Mouse (Mus musculus): ENCODE measurements at regions not wholly inside any gene's neighbourhood (a gene's known extent, or its start where the extent isn't known, plus 50 kb on each side); places are given as distances from the start of the nearest gene placed in this dataset.

GRCm38 (mm10) chr13:110450526-110450925 lies 55.7 kb downstream of the Plk2 start:
- 70% methylated on average over 1 of the region's 1 CpGs for WGBS

DNA sequence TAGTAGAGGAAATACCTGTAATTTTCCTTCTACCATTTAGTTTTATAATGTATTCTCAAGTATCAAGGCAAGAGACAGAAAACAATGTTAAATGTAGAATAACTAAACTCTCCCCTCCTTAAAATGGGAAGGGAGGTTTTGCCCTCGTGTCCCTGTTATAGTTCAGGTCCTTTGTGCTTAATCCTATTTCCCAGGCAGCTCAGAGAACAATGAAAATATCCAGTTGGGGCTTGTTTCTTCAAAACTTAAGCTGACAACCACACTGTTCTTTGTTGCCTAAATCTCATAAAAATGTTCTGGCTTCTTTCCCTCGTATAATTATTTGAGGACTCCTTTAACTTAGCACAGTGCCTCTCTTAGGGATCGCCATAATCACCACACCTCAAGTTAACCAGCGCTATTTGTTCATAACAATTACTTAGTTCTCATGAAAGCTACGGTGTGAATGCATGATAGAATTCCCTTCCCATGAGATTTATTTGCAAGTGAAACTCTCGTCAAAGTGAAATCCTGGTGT lies 57.2 kb downstream of the Plk2 start:
- H3K4me3 ChIP-seq, result no peak overlapping the region
- H3K4me1 ChIP-seq, result no peaks in the 10 kb centered on the region; the same call in 1 of the 2 replicates
- no peak for DNase-seq (ENCODE audit: low spot score)
- 66% methylated on average over 6 of the region's 6 CpGs for WGBS
- H3K9me3 ChIP-seq, result no peaks in the 10 kb centered on the region
- no peaks in the 10 kb centered on the region for H3K27me3 ChIP-seq (replicated peaks; ENCODE audit: low read depth, poor library complexity, severe bottlenecking)
- H3K27ac ChIP-seq (replicated peaks), result no peak overlapping the region
- H3K36me3 ChIP-seq (replicated peaks), result no peaks in the 10 kb centered on the region

More at GRCm38 (mm10) chr13:110450526-110450925, 55.7 kb downstream of the Plk2 start:
- Histone ChIP-seq H3K27ac (replicated peaks) (no peak overlapping the region), H3K4me1 (peaks cover 6% of the 10 kb centered on the region), H3K36me3 (replicated peaks) (no peaks in the 10 kb centered on the region), H3K27me3 (replicated peaks; ENCODE audit: low read depth, poor library complexity, severe bottlenecking) (no peaks in the 10 kb centered on the region), H3K9me3 (no peaks in the 10 kb centered on the region), H3K4me3 (no peak overlapping the region)
- no peak for DNase-seq (ENCODE audit: low spot score)

- Histone ChIP-seq H3K36me3 (replicated peaks) (no peaks in the 10 kb centered on the region), H3K9me3 (no peaks in the 10 kb centered on the region), H3K4me1 (no peaks in the 10 kb centered on the region; the same call in 1 of the 2 replicates), H3K27me3 (replicated peaks; ENCODE audit: low read depth, poor library complexity, severe bottlenecking) (no peaks in the 10 kb centered on the region), H3K4me3 (no peak overlapping the region), H3K27ac (replicated peaks) (no peak overlapping the region)
- DNase-seq (ENCODE audit: low spot score), result no peak
- WGBS, result 79% methylated on average over 4 of the region's 4 CpGs
These were observed 60.2 kb downstream of the Plk2 start for GRCm38 (mm10) chr13:110455085-110455484.

DNA sequence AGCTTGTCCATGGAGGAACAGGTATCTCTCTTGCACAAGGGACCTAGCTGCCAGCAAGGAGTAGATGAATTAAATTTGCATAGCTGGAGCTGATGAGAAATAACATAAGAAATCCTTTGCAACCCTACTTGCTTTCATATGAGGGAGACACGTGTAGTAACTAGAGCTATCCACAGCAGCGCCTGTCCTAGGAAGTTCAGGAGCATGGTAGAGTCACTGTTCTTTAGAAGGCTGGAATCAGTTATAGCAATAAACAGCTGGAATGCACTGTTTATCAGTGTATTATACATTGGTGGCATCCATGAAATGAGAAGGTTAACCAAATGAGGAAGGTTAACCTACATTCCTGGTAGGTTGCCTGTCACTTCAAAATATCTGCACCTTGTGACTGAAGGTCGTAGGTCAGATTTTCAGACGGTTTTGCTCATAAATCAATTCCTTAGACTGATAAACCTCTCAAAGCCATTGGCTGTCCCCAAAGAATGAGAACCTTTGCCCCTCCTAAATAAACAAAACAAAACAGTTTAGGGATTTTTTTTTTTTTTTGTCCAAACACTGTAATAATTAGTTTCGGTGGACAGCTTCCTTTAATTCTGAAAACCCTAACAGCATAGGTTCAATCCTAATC lies 60.8 kb downstream of the Plk2 start:
- Histone ChIP-seq H3K4me3 (no peak overlapping the region), H3K27ac (replicated peaks) (no peak overlapping the region), H3K9me3 (no peaks in the 10 kb centered on the region), H3K36me3 (replicated peaks) (no peaks in the 10 kb centered on the region), H3K4me1 (no peaks in the 10 kb centered on the region; the same call in 1 of the 2 replicates), H3K27me3 (replicated peaks; ENCODE audit: low read depth, poor library complexity, severe bottlenecking) (no peaks in the 10 kb centered on the region)
- no peak for DNase-seq (ENCODE audit: low spot score)
- WGBS, result 76% methylated on average over 5 of the region's 5 CpGs

DNA sequence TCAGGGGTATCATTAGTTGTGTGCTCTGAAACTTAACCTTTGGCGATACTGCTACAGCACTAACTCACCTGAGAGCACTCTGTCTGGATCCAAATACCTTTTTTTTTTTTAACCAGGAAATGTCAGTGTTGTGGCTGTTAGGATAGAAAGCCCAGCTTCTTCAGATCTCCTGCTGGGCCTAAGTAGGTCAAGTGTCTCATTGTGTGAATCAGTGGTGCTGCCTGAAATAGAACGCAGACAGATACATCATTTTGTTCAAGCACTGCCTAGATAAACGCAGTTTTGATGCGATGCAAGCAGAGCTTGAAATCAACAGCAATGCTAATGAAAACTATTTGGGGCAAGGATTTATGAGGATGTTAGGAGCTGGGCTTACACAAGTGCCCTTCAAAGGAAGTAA lies 63.9 kb downstream of the Plk2 start:
- 87% methylated on average over 4 of the region's 4 CpGs for WGBS
- no peaks in the 10 kb centered on the region for H3K9me3 ChIP-seq
- no peaks in the 10 kb centered on the region; the same call in 1 of the 2 replicates for H3K4me1 ChIP-seq

DNA sequence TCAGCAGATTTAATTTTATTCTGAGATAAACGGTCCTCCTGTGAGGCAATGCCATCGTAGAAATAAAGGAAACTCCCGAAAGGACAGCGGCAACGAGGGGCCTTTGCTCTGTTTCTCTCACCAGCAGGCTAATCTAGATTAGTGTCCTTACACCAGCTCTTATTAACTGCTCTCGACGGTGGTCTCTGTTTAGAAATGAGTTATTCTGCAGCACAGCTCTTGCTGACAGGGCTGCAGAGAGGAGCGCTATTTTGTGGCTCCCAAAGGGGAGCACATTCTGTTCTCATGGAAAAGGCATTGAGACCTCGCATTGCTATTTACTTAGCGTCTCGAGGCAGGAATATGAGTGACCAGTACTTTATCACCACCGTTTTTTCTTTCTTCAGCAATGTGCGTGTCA lies 66.7 kb downstream of the Plk2 start:
- DNase-seq (ENCODE audit: low spot score), result no peak
- Histone ChIP-seq H3K4me3 (no peak overlapping the region), H3K36me3 (replicated peaks) (no peaks in the 10 kb centered on the region), H3K27ac (replicated peaks) (no peak overlapping the region), H3K27me3 (replicated peaks; ENCODE audit: low read depth, poor library complexity, severe bottlenecking) (no peaks in the 10 kb centered on the region), H3K4me1 (no peaks in the 10 kb centered on the region), H3K9me3 (no peaks in the 10 kb centered on the region)
- 88% methylated on average over 13 of the region's 13 CpGs for WGBS

More for the DNA sequence above, 63.9 kb downstream of the Plk2 start:
- Histone ChIP-seq H3K27me3 (replicated peaks; ENCODE audit: low read depth, poor library complexity, severe bottlenecking) (no peaks in the 10 kb centered on the region), H3K27ac (replicated peaks) (no peak overlapping the region), H3K4me3 (no peak overlapping the region), H3K36me3 (replicated peaks) (no peaks in the 10 kb centered on the region)
- no peak for DNase-seq (ENCODE audit: low spot score)

- H3K4me3 ChIP-seq, result no peak overlapping the region
- H3K27ac ChIP-seq (replicated peaks), result no peak overlapping the region; the same call in 1 of the 2 replicates
- DNase-seq (ENCODE audit: low spot score), result no peak
- H3K36me3 ChIP-seq (replicated peaks), result no peaks in the 10 kb centered on the region
- no peaks in the 10 kb centered on the region for H3K27me3 ChIP-seq (replicated peaks; ENCODE audit: low read depth, poor library complexity, severe bottlenecking)
- no peaks in the 10 kb centered on the region for H3K9me3 ChIP-seq
- 50% methylated on average over 4 of the region's 4 CpGs for WGBS
- peaks cover 8% of the 10 kb centered on the region; the same call in 1 of the 2 replicates for H3K4me1 ChIP-seq
These were observed 76.7 kb downstream of the Plk2 start for GRCm38 (mm10) chr13:110471526-110471925.

DNA sequence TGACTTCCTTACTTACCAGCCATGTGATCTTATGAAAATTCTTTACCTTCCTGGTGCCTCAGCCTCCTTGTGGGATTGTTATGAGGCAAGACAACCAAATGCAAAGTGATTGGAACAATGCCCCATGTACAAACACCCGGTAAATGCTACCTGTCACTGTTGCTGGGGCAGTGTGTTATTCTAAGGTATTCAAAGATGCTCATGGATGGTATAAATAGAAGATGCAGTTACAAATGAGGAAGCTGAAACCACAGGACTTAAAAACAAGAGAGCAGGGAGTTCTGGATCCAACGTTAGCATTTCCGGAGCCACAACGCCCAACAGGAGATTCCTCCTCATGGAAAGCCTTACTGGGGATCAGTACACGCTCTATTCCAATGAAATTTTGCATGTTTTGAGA lies 82.9 kb downstream of the Plk2 start:
- WGBS, result 89% methylated on average over 5 of the region's 5 CpGs
- H3K4me3 ChIP-seq, result no peak overlapping the region
- no peaks in the 10 kb centered on the region for H3K27me3 ChIP-seq (replicated peaks; ENCODE audit: low read depth, poor library complexity, severe bottlenecking)
- DNase-seq (ENCODE audit: low spot score), result no peak
- no peaks in the 10 kb centered on the region for H3K36me3 ChIP-seq (replicated peaks)
- no peaks in the 10 kb centered on the region for H3K9me3 ChIP-seq
- H3K27ac ChIP-seq (replicated peaks), result no peak overlapping the region
- no peaks in the 10 kb centered on the region for H3K4me1 ChIP-seq

GRCm38 (mm10) chr13:110484358-110484940 lies 89.6 kb downstream of the Plk2 start:
- Histone ChIP-seq H3K4me3 (no peak overlapping the region), H3K9me3 (no peaks in the 10 kb centered on the region), H3K27me3 (replicated peaks; ENCODE audit: low read depth, poor library complexity, severe bottlenecking) (no peaks in the 10 kb centered on the region), H3K36me3 (replicated peaks) (no peaks in the 10 kb centered on the region), H3K4me1 (no peaks in the 10 kb centered on the region), H3K27ac (replicated peaks) (no peak overlapping the region)
- DNase-seq (ENCODE audit: low spot score), result no peak
- 88% methylated on average over 5 of the region's 6 CpGs for WGBS

- Histone ChIP-seq H3K27ac (replicated peaks) (no peak overlapping the region), H3K27me3 (replicated peaks; ENCODE audit: low read depth, poor library complexity, severe bottlenecking) (no peaks in the 10 kb centered on the region), H3K9me3 (no peaks in the 10 kb centered on the region), H3K4me1 (no peaks in the 10 kb centered on the region), H3K4me3 (no peak overlapping the region), H3K36me3 (replicated peaks) (no peaks in the 10 kb centered on the region)
- DNase-seq (ENCODE audit: low spot score), result no peak
- WGBS, result 97% methylated on average over 1 of the region's 1 CpGs
These were observed 90.7 kb downstream of the Plk2 start for GRCm38 (mm10) chr13:110485515-110485914.

DNA sequence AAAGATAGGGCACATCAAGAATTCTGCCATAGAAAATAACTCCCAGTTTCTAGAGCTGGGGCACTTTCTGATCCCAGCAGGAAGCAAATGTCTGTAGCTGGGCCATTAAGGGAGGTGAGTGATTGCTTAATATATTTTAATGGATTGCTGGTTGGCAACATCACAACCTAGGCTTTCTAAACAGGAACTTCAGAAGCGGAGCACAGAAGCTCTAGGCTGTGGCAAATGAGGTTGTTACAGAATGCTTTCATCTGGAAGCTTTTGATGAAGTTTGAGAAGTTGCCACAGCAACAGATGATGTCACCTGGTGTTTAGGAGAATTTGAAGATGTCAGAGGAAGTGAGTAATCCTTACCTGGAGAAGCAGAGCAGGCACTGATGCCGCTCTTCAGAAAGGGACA lies 95.3 kb downstream of the Plk2 start:
- Histone ChIP-seq H3K27ac (replicated peaks) (no peak overlapping the region), H3K36me3 (replicated peaks) (no peaks in the 10 kb centered on the region), H3K27me3 (replicated peaks; ENCODE audit: low read depth, poor library complexity, severe bottlenecking) (no peaks in the 10 kb centered on the region), H3K4me3 (no peak overlapping the region), H3K4me1 (peaks cover 9% of the 10 kb centered on the region), H3K9me3 (no peaks in the 10 kb centered on the region)
- no peak for DNase-seq (ENCODE audit: low spot score)
- WGBS, result 84% methylated on average over 2 of the region's 2 CpGs

- Histone ChIP-seq H3K4me3 (no peak overlapping the region), H3K4me1 (peaks cover 9% of the 10 kb centered on the region), H3K27me3 (replicated peaks; ENCODE audit: low read depth, poor library complexity, severe bottlenecking) (no peaks in the 10 kb centered on the region), H3K9me3 (no peaks in the 10 kb centered on the region), H3K36me3 (replicated peaks) (no peaks in the 10 kb centered on the region), H3K27ac (replicated peaks) (peak overlapping the region; percentile 40; the same call in 1 of the 2 replicates)
- peak; percentile 62 for DNase-seq (ENCODE audit: low spot score)
- 56% methylated on average over 9 of the region's 9 CpGs for WGBS
These were observed 97.6 kb downstream of the Plk2 start for GRCm38 (mm10) chr13:110492296-110493001.
